Comparison of ENCODE assay signal across 24 mouse cellular contexts in genomic region chrX:101451147-101451546, GRCm38 (mm10). TPM values are rescaled to one million over a fixed set of nuclear protein-coding genes. Genes with fewer than 3 reads are reported as not detected.
"Had no signal": no experiment of that assay in that cellular context is flagged by ENCODE, and none has a peak within 500 bp of the region (broad histone marks: within the 10 kb centered on the region; RNA-seq: fewer than 3 reads in every experiment).

No protein-coding gene starts in this region.

- H3K4me1 ChIP-seq: limb, embryonic 12.5 days; limb, embryonic 15.5 days; liver, embryonic 13.5 days; megakaryocyte, embryonic 14.5 days; midbrain, embryonic 10.5 days; midbrain, embryonic 13.5 days; neural tube, embryonic 13.5 days had no signal

- H3K27me3 ChIP-seq: limb, embryonic 15.5 days; liver, embryonic 13.5 days; midbrain, embryonic 13.5 days; neural tube, embryonic 13.5 days had no signal

- H3K4me3 ChIP-seq: layer of hippocampus, adult 2 months; left cerebral cortex, adult 2 months; limb, embryonic 12.5 days; limb, embryonic 15.5 days; liver, embryonic 13.5 days; megakaryocyte, embryonic 14.5 days; midbrain, embryonic 10.5 days; midbrain, embryonic 13.5 days; neural tube, embryonic 13.5 days had no signal

- H3K9ac ChIP-seq: limb, embryonic 12.5 days; limb, embryonic 15.5 days; liver, embryonic 13.5 days; midbrain, embryonic 13.5 days; neural tube, embryonic 13.5 days had no signal

- H3K27ac ChIP-seq: kidney, postnatal 0 days; layer of hippocampus, adult 2 months; left cerebral cortex, adult 2 months; limb, embryonic 12.5 days; limb, embryonic 15.5 days; liver, embryonic 13.5 days; midbrain, embryonic 10.5 days; midbrain, embryonic 13.5 days; neural tube, embryonic 13.5 days had no signal

- H3K4me2 ChIP-seq: limb, embryonic 12.5 days; limb, embryonic 15.5 days; liver, embryonic 13.5 days; midbrain, embryonic 13.5 days; neural tube, embryonic 13.5 days had no signal

- H3K9me3 ChIP-seq: limb, embryonic 12.5 days; limb, embryonic 15.5 days; liver, embryonic 13.5 days; megakaryocyte, embryonic 14.5 days; midbrain, embryonic 10.5 days; midbrain, embryonic 13.5 days; neural tube, embryonic 13.5 days had no signal

- ATAC-seq: midbrain, embryonic 13.5 days; midbrain, embryonic 16.5 days had no signal

- DNase-seq: kidney, adult 2 months; kidney, postnatal 25 days; layer of hippocampus, postnatal 36 days; left cerebral cortex, postnatal 4 days; liver, embryonic 13.5 days; lung, adult 2 months; lung, postnatal 14 days; lung, postnatal 4 days; thymus, adult 2 months; thymus, postnatal 14 days; thymus, postnatal 4 days had no signal

RNA-seq across cellular contexts. Expression of gene Itgb1bp2, which starts 2.3 kb away (rescaled TPM):
- total RNA-seq: monocyte, adult 5-6 weeks had no signal
- polyA plus RNA-seq: small intestine, adult 2 months; testis, adult 2 months had no signal
